Mouse (Mus musculus): ENCODE results near the gene Myo1e.

DNA sequence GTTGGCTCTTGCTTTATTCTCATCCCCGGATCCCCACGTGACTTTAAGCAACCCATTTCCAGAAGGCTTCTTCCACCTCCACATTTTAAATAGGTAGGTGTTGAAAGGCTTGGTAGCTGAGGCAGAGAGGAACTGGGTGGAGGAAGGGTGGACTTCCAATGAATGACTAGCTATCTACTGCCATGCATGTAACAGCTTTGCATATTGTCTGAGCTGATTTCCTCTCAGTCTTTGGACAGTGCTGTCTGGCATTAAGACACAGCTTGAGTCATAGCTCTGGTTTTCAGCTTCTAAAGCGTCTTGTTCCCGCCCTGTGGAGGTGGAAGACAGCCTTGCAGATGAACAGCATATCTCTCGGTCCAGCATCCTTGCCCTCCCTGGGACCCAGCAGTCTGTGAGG lies 54.5 kb downstream of the Myo1e start:
- no peak for TF ChIP-seq POLR2A (IDR thresholded peaks at IDR 0.05; ENCODE audit: borderline replicate concordance, extremely low read depth, low read depth, low read length)
- no peak for TF ChIP-seq CTCF (IDR thresholded peaks at IDR 0.05; ENCODE audit: insufficient read depth, low read length)
